Mouse (Mus musculus): ENCODE measurements at regions not wholly inside any gene's neighbourhood (a gene's known extent, or its start where the extent isn't known, plus 50 kb on each side); places are given as distances from the start of the nearest gene placed in this dataset.

- no peak for DNase-seq (ENCODE audit: low spot score in 2 of 2)
Observed at GRCm38 (mm10) chr14:61665815-61666214, 58.6 kb downstream of the Kcnrg start.

- DNase-seq (ENCODE audit: low spot score in 2 of 2), result no peak
Observed at GRCm38 (mm10) chr14:61673184-61673583, 65.9 kb downstream of the Kcnrg start.

GRCm38 (mm10) chr14:61678107-61678506, 70.8 kb downstream of the Kcnrg start:
- DNase-seq (ENCODE audit: low spot score in 2 of 2), result no peak

- peak; percentile 73 to 76 for DNase-seq (ENCODE audit: low spot score in 2 of 2)
Observed at GRCm38 (mm10) chr14:61680818-61681707, 73.8 kb downstream of the Kcnrg start.

GRCm38 (mm10) chr14:61681708-61682701, 74.7 kb downstream of the Kcnrg start:
- peak; percentile 82 to 83 for DNase-seq (ENCODE audit: low spot score in 2 of 2)

GRCm38 (mm10) chr14:61682721-61683355, 75.6 kb downstream of the Kcnrg start:
- peak in 1 of 2 experiments; percentile 63 for DNase-seq (ENCODE audit: low spot score in 2 of 2)

GRCm38 (mm10) chr14:61683356-61683740, 76.1 kb downstream of the Kcnrg start:
- no peak for DNase-seq (ENCODE audit: low spot score in 2 of 2)

- no peak for DNase-seq (ENCODE audit: low spot score in 2 of 2)
Observed at GRCm38 (mm10) chr14:61683791-61684411, 76.6 kb downstream of the Kcnrg start.

GRCm38 (mm10) chr14:61684473-61685230, 77.4 kb downstream of the Kcnrg start:
- DNase-seq (ENCODE audit: low spot score in 2 of 2), result no peak

GRCm38 (mm10) chr14:61685231-61685800, 78.1 kb downstream of the Kcnrg start:
- no peak for DNase-seq (ENCODE audit: low spot score in 2 of 2)

- no peak for DNase-seq (ENCODE audit: low spot score in 2 of 2)
Observed at GRCm38 (mm10) chr14:61686101-61686691, 78.9 kb downstream of the Kcnrg start.

GRCm38 (mm10) chr14:61686821-61687341, 79.6 kb downstream of the Kcnrg start:
- no peak for DNase-seq (ENCODE audit: low spot score in 2 of 2)

- no peak for DNase-seq (ENCODE audit: low spot score in 2 of 2)
Observed at GRCm38 (mm10) chr14:61687346-61688012, 80.2 kb downstream of the Kcnrg start.

GRCm38 (mm10) chr14:61688013-61688520, 80.8 kb downstream of the Kcnrg start:
- DNase-seq (ENCODE audit: low spot score in 2 of 2), result no peak

GRCm38 (mm10) chr14:61688666-61689065, 81.4 kb downstream of the Kcnrg start:
- no peak for DNase-seq (ENCODE audit: low spot score in 2 of 2)

- no peak for DNase-seq (ENCODE audit: low spot score in 2 of 2)
Observed at GRCm38 (mm10) chr14:61689281-61689680, 82.0 kb downstream of the Kcnrg start.

- DNase-seq (ENCODE audit: low spot score in 2 of 2), result no peak
Observed at GRCm38 (mm10) chr14:61689776-61690175, 82.5 kb downstream of the Kcnrg start.

- DNase-seq (ENCODE audit: low spot score in 2 of 2), result no peak
Observed at GRCm38 (mm10) chr14:61691785-61692372, 84.6 kb downstream of the Kcnrg start.
